ENCODE assay signal across 22 mouse cellular contexts in the genomic region with DNA sequence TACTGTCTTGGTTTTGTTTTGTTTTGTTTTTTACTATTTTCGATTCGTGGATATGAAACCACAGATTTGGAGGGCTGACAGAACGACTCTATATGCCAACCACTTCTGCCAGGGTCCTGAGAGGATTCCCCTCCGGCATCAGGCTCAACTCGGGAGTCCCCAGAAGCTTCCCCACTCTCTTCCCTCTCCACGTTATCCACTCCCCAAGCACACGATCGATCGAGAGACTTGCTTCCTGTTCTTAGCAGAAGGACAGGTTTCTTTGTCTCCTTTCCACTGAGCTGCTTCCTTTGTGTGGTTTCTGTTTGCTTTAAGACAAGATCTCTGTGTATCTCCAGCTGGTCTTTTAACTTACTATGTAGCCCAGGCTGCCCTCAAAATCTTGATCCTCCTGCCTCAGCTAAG.
DNase-seq lines count a peak whose midpoint lies in the region; ATAC-seq and TF ChIP-seq lines count a peak whose summit lies in the region.
"Had no signal": no experiment of that assay in that cellular context is flagged by ENCODE, and none has a peak within 500 bp of the region (broad histone marks: within the 10 kb centered on the region; RNA-seq: fewer than 3 reads in every experiment).

No protein-coding gene starts in this region.

- peaks cover 12% of the 10 kb centered on the region; the same call in 1 of the 2 replicates for H3K4me1 ChIP-seq in hindbrain, embryonic 10.5 days (replicated peaks)
- peaks cover 3% of the 10 kb centered on the region; the same call in 1 of the 2 replicates for H3K4me1 ChIP-seq in hindbrain, embryonic 14.5 days (replicated peaks; ENCODE audit: control insufficient read depth, insufficient read depth, low read length)
- peaks cover 4% of the 10 kb centered on the region; the same call in 1 of the 2 replicates for H3K4me1 ChIP-seq in bone marrow, adult 2 months (ENCODE audit: control insufficient read depth, insufficient read depth, low read length)
- 0 out of 2 replicates have a peak, but pooled peaks cover 3% of the 10 kb centered on the region for H3K4me1 ChIP-seq in forebrain, embryonic 11.5 days (replicated peaks; ENCODE audit: control insufficient read depth, insufficient read depth, low read length)
- no peaks in the 10 kb centered on the region for H3K4me1 ChIP-seq in stomach, postnatal 0 days (replicated peaks; ENCODE audit: control insufficient read depth, insufficient read depth)
- H3K4me1 ChIP-seq: intestine, embryonic 15.5 days; limb, embryonic 15.5 days; stomach, embryonic 15.5 days had no signal

- H3K9me3 ChIP-seq in hindbrain, embryonic 10.5 days, result no peaks in the 10 kb centered on the region
- H3K9me3 ChIP-seq in hindbrain, embryonic 14.5 days (ENCODE audit: control insufficient read depth, low read length), result no peaks in the 10 kb centered on the region
- H3K9me3 ChIP-seq in forebrain, embryonic 11.5 days (ENCODE audit: control insufficient read depth, low read length), result no peaks in the 10 kb centered on the region
- H3K9me3 ChIP-seq in stomach, postnatal 0 days (ENCODE audit: control insufficient read depth, low read length), result no peaks in the 10 kb centered on the region
- H3K9me3 ChIP-seq: embryonic facial prominence, embryonic 10.5 days; intestine, embryonic 15.5 days; limb, embryonic 15.5 days; stomach, embryonic 15.5 days had no signal

- intact Hi-C loops in gastrocnemius, postnatal 36 days (cut with DNase I), result no loop called here

- no peak for DNase-seq in hindbrain, embryonic 10.5 days (ENCODE audit: low spot score)
- no peak for DNase-seq in hindbrain, embryonic 14.5 days (ENCODE audit: low spot score)
- DNase-seq in A20 (ENCODE audit: low read depth, low spot score), result peak; percentile 68
- peak; percentile 51 for DNase-seq in splenic B cell, adult 2 months (ENCODE audit: low read depth, low spot score)
- no peak for DNase-seq in gastrocnemius, postnatal 36 days
- no peak for DNase-seq in forebrain, embryonic 11.5 days (ENCODE audit: low spot score)
- no peak for DNase-seq in stomach, postnatal 0 days (ENCODE audit: low spot score)
- DNase-seq: adrenal gland, postnatal 25 days; cerebellum, postnatal 25 days; gastrocnemius, postnatal 10 days; heart, postnatal 36 days; liver, postnatal 0 days; right cerebral cortex, postnatal 14 days had no signal

- WGBS in hindbrain, embryonic 10.5 days, result 73% methylated on average over 9 of the region's 9 CpGs
- 60% methylated on average over 9 of the region's 9 CpGs for WGBS in hindbrain, embryonic 14.5 days
- WGBS in bone marrow, adult 2 months, result 3% methylated on average over 9 of the region's 9 CpGs
- WGBS in forebrain, embryonic 11.5 days, result 63% methylated on average over 9 of the region's 9 CpGs
- WGBS in stomach, postnatal 0 days, result 64% methylated on average over 9 of the region's 9 CpGs

- no peak for ATAC-seq in hindbrain, embryonic 14.5 days (ENCODE audit: low FRiP score)
- no peak for ATAC-seq in forebrain, embryonic 11.5 days (replicated peaks; ENCODE audit: low FRiP score)
- ATAC-seq in stomach, postnatal 0 days (ENCODE audit: low FRiP score, low TSS enrichment), result no peak
- ATAC-seq: forebrain, embryonic 16.5 days; intestine, embryonic 15.5 days; liver, postnatal 0 days had no signal

- H3K36me3 ChIP-seq in hindbrain, embryonic 10.5 days, result 0 out of 2 replicates have a peak, but pooled peaks cover 2% of the 10 kb centered on the region
- H3K36me3 ChIP-seq in hindbrain, embryonic 14.5 days (replicated peaks; ENCODE audit: control insufficient read depth, insufficient read depth), result peaks cover 18% of the 10 kb centered on the region
- H3K36me3 ChIP-seq in splenic B cell, adult 2 months (ENCODE audit: control insufficient read depth, insufficient read depth, low read length, poor library complexity, severe bottlenecking), result peaks cover 16% of the 10 kb centered on the region; the same call in 1 of the 2 replicates
- no peaks in the 10 kb centered on the region for H3K36me3 ChIP-seq in forebrain, embryonic 11.5 days (ENCODE audit: control insufficient read depth, insufficient read depth, low read length)
- H3K36me3 ChIP-seq in stomach, postnatal 0 days (ENCODE audit: control insufficient read depth, insufficient read depth, low read length), result no peaks in the 10 kb centered on the region; the same call in 1 of the 2 replicates
- H3K36me3 ChIP-seq: intestine, embryonic 15.5 days; limb, embryonic 15.5 days; stomach, embryonic 15.5 days had no signal

- H3K27ac ChIP-seq in hindbrain, embryonic 10.5 days, result 0 out of 2 replicates have a peak overlapping the region, but pooled peaks have one; percentile 23
- H3K27ac ChIP-seq in hindbrain, embryonic 14.5 days, result no peak overlapping the region
- H3K27ac ChIP-seq in bone marrow, adult 2 months (ENCODE audit: control insufficient read depth, insufficient read depth, low read depth, low read length, poor library complexity), result peak overlapping the region; percentile 66
- no peak overlapping the region for H3K27ac ChIP-seq in forebrain, embryonic 11.5 days (ENCODE audit: low read depth, low read length)
- no peak overlapping the region for H3K27ac ChIP-seq in stomach, postnatal 0 days (replicated peaks)
- H3K27ac ChIP-seq: intestine, embryonic 15.5 days; limb, embryonic 15.5 days; stomach, embryonic 15.5 days had no signal

- H3K9ac ChIP-seq in hindbrain, embryonic 14.5 days, result no peak overlapping the region
- H3K9ac ChIP-seq in forebrain, embryonic 11.5 days (ENCODE audit: low read length), result no peak overlapping the region
- no peak overlapping the region for H3K9ac ChIP-seq in stomach, postnatal 0 days (ENCODE audit: low read length)
- H3K9ac ChIP-seq: intestine, embryonic 15.5 days; limb, embryonic 15.5 days; liver, postnatal 0 days; stomach, embryonic 15.5 days had no signal

- H3K27me3 ChIP-seq in hindbrain, embryonic 10.5 days (ENCODE audit: insufficient read depth, poor library complexity, severe bottlenecking), result peaks cover 14% of the 10 kb centered on the region; the same call in 1 of the 2 replicates
- no peaks in the 10 kb centered on the region for H3K27me3 ChIP-seq in hindbrain, embryonic 14.5 days (ENCODE audit: control insufficient read depth, insufficient read depth, low read length)
- H3K27me3 ChIP-seq in splenic B cell, adult 2 months (ENCODE audit: control insufficient read depth, insufficient read depth, low read length, poor library complexity, severe bottlenecking), result no peaks in the 10 kb centered on the region
- H3K27me3 ChIP-seq in forebrain, embryonic 11.5 days (ENCODE audit: control insufficient read depth, insufficient read depth, low read length), result no peaks in the 10 kb centered on the region
- no peaks in the 10 kb centered on the region for H3K27me3 ChIP-seq in stomach, postnatal 0 days (ENCODE audit: control insufficient read depth, insufficient read depth, low read length)
- H3K27me3 ChIP-seq: intestine, embryonic 15.5 days; limb, embryonic 15.5 days; stomach, embryonic 15.5 days had no signal

- no peak for TF ChIP-seq EP300 in stomach, postnatal 0 days (optimal IDR thresholded peaks at IDR 0.05)

- H3K4me3 ChIP-seq in hindbrain, embryonic 10.5 days, result no peak overlapping the region
- no peak overlapping the region for H3K4me3 ChIP-seq in hindbrain, embryonic 14.5 days (replicated peaks; ENCODE audit: low read length)
- H3K4me3 ChIP-seq in bone marrow, adult 2 months (replicated peaks; ENCODE audit: control insufficient read depth, low read depth, low read length), result no peak overlapping the region
- no peak overlapping the region for H3K4me3 ChIP-seq in forebrain, embryonic 11.5 days (ENCODE audit: low read depth, low read length)
- H3K4me3 ChIP-seq in stomach, postnatal 0 days (ENCODE audit: low read depth, low read length), result no peak overlapping the region
- H3K4me3 ChIP-seq: embryonic facial prominence, embryonic 10.5 days; erythroblast, embryonic 14.5 days; intestine, embryonic 15.5 days; limb, embryonic 15.5 days; stomach, embryonic 15.5 days had no signal

- TF ChIP-seq POLR2A in bone marrow, adult 2 months (IDR thresholded peaks at IDR 0.05; ENCODE audit: borderline replicate concordance, control insufficient read depth, low read depth, low read length), result no peak

- H3K4me2 ChIP-seq in hindbrain, embryonic 14.5 days (replicated peaks), result no peak overlapping the region
- H3K4me2 ChIP-seq in forebrain, embryonic 11.5 days (ENCODE audit: low read depth, low read length, severe bottlenecking), result no peak overlapping the region
- H3K4me2 ChIP-seq in stomach, postnatal 0 days (replicated peaks; ENCODE audit: low read depth), result no peak overlapping the region
- H3K4me2 ChIP-seq: heart, embryonic 11.5 days; intestine, embryonic 15.5 days; limb, embryonic 15.5 days; midbrain, embryonic 11.5 days; stomach, embryonic 15.5 days had no signal

- TF ChIP-seq CTCF in bone marrow, adult 2 months (IDR thresholded peaks at IDR 0.05; ENCODE audit: control insufficient read depth, insufficient read depth, low read length), result no peak
- no peak for TF ChIP-seq CTCF in stomach, postnatal 0 days (IDR thresholded peaks at IDR 0.05; ENCODE audit: low read depth)

Comparison
In these comparisons a context has a peak if more than half of its experiments do, and no peak if none do; other contexts are left out.
1. H3K27ac ChIP-seq: peak in hindbrain, embryonic 10.5 days (single experiment) and bone marrow, adult 2 months (single experiment); none in hindbrain, embryonic 14.5 days (single experiment), forebrain, embryonic 11.5 days (single experiment) and stomach, postnatal 0 days (single experiment).
2. DNase-seq: peak in A20 (single experiment) and splenic B cell, adult 2 months (single experiment); none in hindbrain, embryonic 10.5 days (single experiment), hindbrain, embryonic 14.5 days (single experiment), gastrocnemius, postnatal 36 days (0 of 2), forebrain, embryonic 11.5 days (single experiment) and stomach, postnatal 0 days (single experiment).